Mouse (Mus musculus) ES-E14 (cell line): ENCODE results near the gene Slc11a1.

ENCODE experiments used
- CHD2 ChIP-seq: IDR thresholded peaks from 2 replicates; pipeline ENCODE4 v1.6.1; 2014; ENCODE audit warnings: mild to moderate bottlenecking, low read depth, low read length, inconsistent platforms
- MAFK ChIP-seq: IDR thresholded peaks from 2 replicates; pipeline ENCODE4 v1.6.1; 2014; ENCODE audit warnings: mild to moderate bottlenecking, low read depth, low read length, inconsistent platforms; ENCODE audit not compliant: insufficient read depth
- ZC3H11A ChIP-seq: IDR thresholded peaks from 2 replicates; pipeline ENCODE4 v1.6.1; 2012; ENCODE audit warnings: low read depth, mild to moderate bottlenecking, inconsistent platforms, low read length, borderline replicate concordance
- ZNF384 ChIP-seq: IDR thresholded peaks from 2 replicates; pipeline ENCODE4 v1.6.1; 2012; ENCODE audit warnings: low read depth, low read length, inconsistent platforms

GRCm38 (mm10) chr1:74425845-74426244 is 50.9 kb downstream of the Slc11a1 start:
- TF ChIP-seq CHD2 (no peak), MAFK (no peak), ZC3H11A (no peak), ZNF384 (no peak)
